Mouse (Mus musculus) gastrocnemius, adult 8-10 months (tissue): ENCODE results near the gene Agap1. TPM values are rescaled to one million over a fixed set of nuclear protein-coding genes. Genes with fewer than 3 reads are reported as not detected.

Source experiments
- DNase-seq, 2 experiments: peaks; one replicate each; pipeline ENCODE4 v3.0.0; 2022; ENCODE audit warnings: low spot score in 2 of 2
- total RNA-seq, 4 experiments: library from RNA; stranded (reverse); gene quantifications; 2 replicates each; pipeline ENCODE4 v1.2.4; 2022

Gene Agap1
- total RNA-seq, 4 experiments from 2014 or later: 16.7 to 21.6 (median 20.1) TPM

DNA sequence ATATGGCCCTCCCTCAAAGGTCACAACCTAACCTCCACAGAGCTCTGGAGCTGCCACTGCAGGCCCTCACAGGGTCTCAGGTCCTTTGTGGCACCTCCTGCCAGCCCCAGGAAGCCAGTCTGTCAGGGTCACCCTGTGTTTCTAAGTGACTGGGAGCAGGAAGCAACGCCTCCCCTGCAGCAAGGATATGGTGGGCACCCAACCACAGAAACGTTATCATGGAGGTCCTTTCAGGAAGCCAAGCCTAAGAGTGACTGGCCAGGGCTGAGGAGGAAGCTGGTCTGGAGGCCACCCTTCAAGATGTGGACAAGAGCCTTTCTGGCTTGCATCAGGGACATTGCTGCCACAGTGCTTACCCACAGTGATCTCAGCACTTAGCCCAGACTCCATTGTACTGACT, 444.4 kb downstream of the Agap1 start:
- DNase-seq: no peak

DNA sequence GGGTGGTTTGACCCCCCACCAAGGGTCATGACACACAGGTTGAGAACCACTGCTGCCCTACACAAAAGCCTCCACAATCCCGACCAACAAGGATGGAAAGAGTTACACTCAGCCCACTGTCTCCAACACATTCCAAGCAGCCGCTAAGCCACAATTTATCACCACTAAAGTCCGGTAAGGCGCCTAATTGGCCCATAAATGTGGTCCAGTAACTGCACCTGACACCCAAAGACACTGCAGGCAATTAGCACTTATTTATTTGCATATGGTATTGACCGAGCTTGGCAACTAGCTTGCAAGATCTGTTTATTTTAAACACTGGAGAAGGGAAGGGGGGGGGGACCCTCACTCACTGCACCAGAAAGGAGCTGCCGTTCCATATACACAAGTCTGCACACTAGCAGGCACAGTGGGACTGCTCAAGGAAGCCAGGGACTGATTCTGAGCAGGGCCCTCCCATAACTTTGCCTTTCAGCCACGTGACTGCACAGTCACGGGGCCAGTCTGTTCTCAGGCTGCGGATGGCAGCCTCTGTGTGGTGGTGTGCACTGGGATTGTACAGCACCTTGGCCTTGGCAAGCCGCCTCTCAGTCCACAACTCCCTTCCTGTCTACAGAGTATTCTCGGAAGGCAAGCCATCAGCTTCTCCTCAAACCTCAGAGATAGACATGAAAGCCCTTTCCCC, 445.3 kb downstream of the Agap1 start:
- DNase-seq: no peak

- DNase-seq: no peak
Observed at GRCm38 (mm10) chr1:89901381-89901780, 446.8 kb downstream of the Agap1 start.

DNA sequence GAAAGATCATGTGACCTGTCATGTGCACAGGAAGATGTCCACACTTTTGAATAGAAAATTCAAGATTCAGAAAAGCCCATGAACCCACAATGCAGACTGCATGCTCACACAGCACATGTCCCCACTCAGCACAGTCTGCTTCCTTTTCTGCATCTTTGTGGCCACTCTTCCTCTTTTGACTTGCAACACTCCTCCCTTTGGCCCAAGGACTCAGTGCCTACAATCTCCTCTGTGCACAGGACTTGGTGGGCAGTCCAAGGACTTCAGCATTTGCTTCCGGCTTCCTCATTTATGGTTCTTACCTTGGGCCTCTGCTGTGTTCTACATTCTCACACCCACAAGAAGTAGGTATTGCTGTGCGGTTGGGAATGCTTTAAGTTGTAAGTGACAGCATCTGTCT, 447.6 kb downstream of the Agap1 start:
- no peak for DNase-seq

- DNase-seq: no peak
Observed at GRCm38 (mm10) chr1:89902641-89903040, 448.0 kb downstream of the Agap1 start.

GRCm38 (mm10) chr1:89909796-89910195, 455.2 kb downstream of the Agap1 start:
- DNase-seq: no peak

DNA sequence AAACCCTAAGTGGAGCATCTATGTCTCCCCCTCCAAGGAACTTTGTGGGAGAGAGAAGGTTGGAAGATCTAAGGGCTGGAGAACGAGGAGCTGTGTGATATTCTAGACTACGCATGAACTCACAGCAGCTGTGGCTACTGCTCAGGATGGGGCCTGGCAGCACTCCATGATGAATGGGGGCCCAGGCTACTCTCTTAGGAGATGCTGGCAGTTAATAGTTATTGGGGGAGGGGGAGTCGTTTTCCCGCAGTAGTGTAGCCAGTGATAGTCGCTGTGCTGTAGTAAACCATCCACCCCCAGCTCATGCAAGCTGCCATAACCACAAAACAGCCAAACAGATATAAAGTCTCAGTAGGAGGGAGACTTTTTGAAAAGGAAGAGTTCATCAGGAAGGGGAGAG, 457.8 kb downstream of the Agap1 start:
- no peak for DNase-seq

DNA sequence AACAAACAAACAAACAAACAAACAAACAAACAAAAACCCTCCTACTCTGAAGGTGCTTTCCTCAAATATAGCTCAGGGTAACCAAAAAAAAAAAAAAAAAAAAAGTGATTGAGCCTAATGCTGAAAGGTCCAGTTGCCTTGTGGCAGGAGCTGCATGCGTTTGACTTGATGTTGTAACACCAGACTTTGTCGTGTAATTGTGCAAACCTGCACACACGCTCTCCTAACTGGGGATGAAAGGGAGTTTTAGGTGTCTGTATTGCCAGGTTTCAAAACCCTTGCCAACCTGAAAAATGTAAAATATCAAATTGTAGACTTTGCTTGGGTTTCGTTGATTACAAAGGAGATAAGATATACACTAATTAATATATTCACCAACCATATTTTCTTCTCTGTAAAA, 459.0 kb downstream of the Agap1 start:
- no peak for DNase-seq

GRCm38 (mm10) chr1:89918111-89918510, 463.5 kb downstream of the Agap1 start:
- DNase-seq: no peak

- DNase-seq: no peak
Observed at GRCm38 (mm10) chr1:89919206-89919605, 464.6 kb downstream of the Agap1 start.

DNA sequence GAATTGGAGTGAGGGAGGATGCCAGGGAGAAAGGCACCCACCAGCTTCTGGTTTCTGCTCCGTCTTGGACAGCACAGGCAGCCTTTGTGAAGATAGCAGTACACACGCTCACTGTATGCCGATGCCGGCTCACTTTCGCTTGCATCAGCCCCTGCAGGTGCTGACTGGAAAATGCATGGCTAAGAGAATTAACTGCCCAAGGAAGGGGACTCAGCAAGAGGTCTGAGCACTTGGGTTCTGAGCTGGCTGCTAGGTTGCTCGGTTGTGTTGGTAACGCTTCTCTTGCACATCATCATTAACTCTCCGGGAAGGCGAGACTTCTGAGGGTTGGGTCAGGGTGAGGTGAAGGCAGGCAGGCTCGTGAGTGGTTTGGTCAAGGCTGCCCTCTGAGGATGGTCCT, 467.2 kb downstream of the Agap1 start:
- DNase-seq: no peak

DNA sequence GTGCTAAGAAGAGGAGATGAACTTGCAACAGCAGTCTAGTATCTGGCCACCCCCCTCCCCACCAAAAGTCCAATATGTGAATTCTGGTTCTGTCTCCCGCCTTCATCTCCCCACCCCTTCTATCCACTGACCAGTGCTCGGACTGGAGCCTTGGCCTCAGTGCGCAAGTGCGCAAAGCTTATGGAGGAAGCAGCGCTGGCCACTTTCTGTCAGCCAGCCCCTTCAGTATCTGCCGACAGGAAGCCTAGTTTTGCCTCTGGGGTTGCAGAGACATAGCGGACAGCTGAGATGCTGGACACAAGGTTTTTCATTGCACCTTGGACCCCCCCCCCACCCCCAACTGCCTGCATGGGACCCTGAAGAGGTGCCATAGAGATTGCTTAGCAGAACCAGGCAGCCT, 467.7 kb downstream of the Agap1 start:
- no peak for DNase-seq

DNA sequence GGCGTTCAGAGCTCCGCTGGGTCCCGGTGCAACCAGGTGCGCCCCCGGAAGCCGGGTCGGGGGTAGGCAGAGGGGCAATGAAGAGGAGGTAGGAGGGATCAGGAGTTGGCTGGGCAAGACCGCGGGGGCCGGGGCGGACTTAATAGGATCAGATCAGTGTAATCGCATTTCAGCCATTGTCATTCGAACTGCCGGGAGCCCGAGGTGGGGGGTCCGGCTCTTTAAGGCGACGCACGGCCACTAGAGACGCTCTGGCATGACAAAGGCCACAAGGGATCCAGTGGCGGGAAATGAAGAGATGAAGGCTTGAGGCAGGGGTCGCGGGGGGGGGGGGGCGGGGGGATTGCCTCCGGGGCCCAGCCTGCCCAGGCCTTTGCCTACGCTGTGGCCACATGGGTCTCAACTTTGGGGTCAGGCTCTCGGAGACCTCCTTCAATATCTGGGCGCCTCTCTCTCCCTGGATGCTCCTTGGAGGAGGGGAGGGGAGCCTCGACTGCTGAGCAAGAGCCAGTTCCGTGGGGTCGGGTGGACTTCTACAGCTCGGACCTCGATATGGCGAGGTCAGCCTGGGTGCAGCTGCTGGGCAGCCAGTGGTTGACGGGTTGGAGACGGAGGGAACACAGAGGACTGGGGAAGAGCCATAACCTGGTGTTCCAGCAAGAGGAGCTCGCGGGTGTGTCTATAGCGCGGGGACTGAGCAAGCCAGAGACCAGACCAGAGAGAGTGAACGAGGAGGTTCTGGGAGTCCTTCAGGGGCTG, 468.5 kb downstream of the Agap1 start:
- no peak for DNase-seq

- no peak for DNase-seq
Observed at GRCm38 (mm10) chr1:89923642-89924020, 469.0 kb downstream of the Agap1 start.

DNA sequence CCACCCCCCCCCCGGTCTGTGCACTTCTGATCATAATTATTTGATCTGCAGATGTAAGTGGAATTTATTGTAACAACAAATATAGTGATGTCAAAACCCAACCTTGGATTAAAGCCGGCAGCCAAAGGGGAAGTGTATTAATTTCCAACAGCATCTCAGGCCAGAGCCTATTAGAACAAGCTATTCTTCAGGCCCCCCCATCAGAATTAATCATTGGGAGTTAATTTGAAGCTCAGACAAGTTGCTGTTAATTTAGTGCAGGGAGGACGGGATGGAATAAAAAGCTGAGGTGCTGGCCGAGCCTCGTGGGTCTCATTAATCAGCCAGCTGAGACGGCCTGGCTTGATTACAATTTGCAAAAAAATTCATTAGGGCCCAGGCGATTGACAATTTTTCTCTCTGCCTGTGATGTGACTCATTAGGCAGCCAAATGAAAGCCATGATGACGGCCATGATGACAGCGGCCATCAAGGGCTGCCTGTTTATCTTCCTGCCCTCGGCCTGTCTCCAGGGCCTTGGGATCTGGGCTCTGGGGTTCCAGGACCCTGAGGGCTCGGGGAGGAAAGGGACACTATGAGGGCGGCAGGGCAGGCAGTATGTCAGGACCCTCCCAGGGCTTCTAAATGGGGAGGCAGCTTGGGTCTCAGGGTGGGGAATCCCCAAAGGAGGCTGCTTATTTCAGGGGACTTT, 471.0 kb downstream of the Agap1 start:
- no peak for DNase-seq

GRCm38 (mm10) chr1:89926583-89927060, 472.0 kb downstream of the Agap1 start:
- DNase-seq: no peak

DNA sequence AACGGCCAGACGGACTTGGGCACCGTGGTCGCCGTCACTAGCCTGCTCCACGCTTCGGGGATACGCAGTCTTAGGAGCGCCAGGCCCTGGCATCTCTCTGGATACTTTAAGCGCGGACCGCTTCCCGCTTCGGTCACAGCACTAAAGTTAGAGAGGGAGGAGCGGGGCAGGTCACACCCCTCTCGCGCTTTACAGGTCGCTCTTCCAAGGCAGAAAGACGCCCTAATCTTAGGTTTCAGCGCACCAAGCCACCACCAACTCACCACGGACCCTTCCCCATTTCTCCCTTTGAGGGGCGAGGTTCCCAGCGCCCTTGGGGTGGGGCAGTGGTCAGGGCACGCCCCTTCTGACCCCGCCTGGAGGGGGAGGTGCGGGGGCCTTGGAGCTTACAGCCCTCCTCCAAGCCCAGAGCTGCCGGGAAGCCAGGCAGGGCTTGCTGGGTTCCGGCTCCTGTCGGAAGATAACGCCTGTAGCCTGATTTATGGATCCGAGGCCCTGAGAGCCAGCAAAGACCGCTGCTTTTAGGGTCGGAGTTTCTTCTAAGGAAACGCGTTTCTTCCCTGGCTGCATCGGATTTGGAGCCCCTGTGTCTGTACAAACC, 472.6 kb downstream of the Agap1 start:
- DNase-seq: no peak

DNA sequence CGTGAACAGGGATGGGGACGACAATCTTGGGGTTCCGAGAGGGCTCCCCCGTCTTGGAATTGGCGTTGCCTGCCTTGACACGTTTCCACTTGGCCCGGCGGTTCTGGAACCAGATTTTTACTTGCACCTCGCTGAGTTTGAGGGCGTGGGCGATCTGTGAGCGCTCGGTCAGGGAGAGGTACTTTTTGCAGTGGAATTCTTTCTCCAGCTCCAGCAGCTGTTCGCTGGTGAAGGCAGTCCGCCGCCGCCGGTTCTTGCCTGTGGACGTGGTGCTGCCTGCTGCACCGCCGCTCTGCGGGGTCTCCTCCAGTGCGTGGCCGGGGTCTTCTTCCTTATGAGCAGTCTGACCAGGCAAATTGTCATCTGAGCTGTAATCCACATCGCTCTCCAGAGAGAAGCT, 474.1 kb downstream of the Agap1 start:
- DNase-seq: no peak

GRCm38 (mm10) chr1:89929181-89929580, 474.6 kb downstream of the Agap1 start:
- no peak for DNase-seq

- no peak for DNase-seq
Observed at GRCm38 (mm10) chr1:89929721-89930505, 475.3 kb downstream of the Agap1 start.

GRCm38 (mm10) chr1:89930551-89930950, 475.9 kb downstream of the Agap1 start:
- no peak for DNase-seq
